Mouse (Mus musculus): Measurements from ENCODE around the gene Sgta.

GRCm38 (mm10) chr10:81055169-81055568, 4.8 kb downstream of the Sgta start:
- TF ChIP-seq POLR2A (IDR thresholded peaks at IDR 0.05; ENCODE audit: control insufficient read depth in 1 of 2, insufficient read depth in 1 of 2, low read depth in 1 of 2, low read length in 2 of 2, poor library complexity in 1 of 2) (no peak), CTCF (IDR thresholded peaks at IDR 0.05 in 2 of 3, conservative IDR thresholded peaks at IDR 0.05 in 1 of 3; ENCODE audit: control insufficient read depth in 1 of 3, insufficient read depth in 1 of 3, low read depth in 2 of 3, low read length in 3 of 3, poor library complexity in 1 of 3, severe bottlenecking in 1 of 3) (no peak), ZNF384 (IDR thresholded peaks at IDR 0.05; ENCODE audit: low read depth, low read length) (no peak), SMC3 (IDR thresholded peaks at IDR 0.05; ENCODE audit: low read depth, low read length) (no peak), EP300 (IDR thresholded peaks at IDR 0.05; ENCODE audit: low read depth in 1 of 2, low read length in 2 of 2) (no peak), TAL1 (IDR thresholded peaks at IDR 0.05; ENCODE audit: low read length) (no peak), MEF2A (IDR thresholded peaks at IDR 0.05; ENCODE audit: extremely low read depth, insufficient replicate concordance, low read depth, low read length, poor library complexity, severe bottlenecking) (no peak), ELF1 (IDR thresholded peaks at IDR 0.05; ENCODE audit: low read depth, low read length) (no peak), GATA1 (IDR thresholded peaks at IDR 0.05; ENCODE audit: low read depth, low read length) (no peak), MAFK (IDR thresholded peaks at IDR 0.05; ENCODE audit: borderline replicate concordance, low read depth, low read length) (no peak), ZMIZ1 (IDR thresholded peaks at IDR 0.05; ENCODE audit: low read depth, low read length) (no peak), CHD1 (IDR thresholded peaks at IDR 0.05; ENCODE audit: low read depth, low read length) (no peak), ZC3H11A (IDR thresholded peaks at IDR 0.05; ENCODE audit: low read depth, low read length) (no peak), USF2 (IDR thresholded peaks at IDR 0.05; ENCODE audit: borderline replicate concordance in 1 of 2, insufficient read depth in 1 of 2, low read depth in 1 of 2, low read length in 2 of 2) (no peak)

Data from MEL (cell line).